ENCODE assay signal across 20 mouse cellular contexts in genomic region chr3:9373896-9374295, GRCm38 (mm10).
"Had no signal": no experiment of that assay in that cellular context is flagged by ENCODE, and none has a peak within 500 bp of the region (broad histone marks: within the 10 kb centered on the region; RNA-seq: fewer than 3 reads in every experiment).

No protein-coding gene starts in this region.

- H3K4me2 ChIP-seq: limb, embryonic 12.5 days; limb, embryonic 15.5 days; liver, embryonic 11.5 days; lung, embryonic 14.5 days; midbrain, embryonic 12.5 days; neural tube, embryonic 12.5 days had no signal

- H3K36me3 ChIP-seq: limb, embryonic 12.5 days; limb, embryonic 15.5 days; midbrain, embryonic 12.5 days; neural tube, embryonic 12.5 days had no signal

- H3K9ac ChIP-seq: limb, embryonic 12.5 days; limb, embryonic 15.5 days; liver, embryonic 14.5 days; liver, postnatal 0 days; lung, embryonic 14.5 days; midbrain, embryonic 12.5 days; neural tube, embryonic 12.5 days had no signal

- H3K9me3 ChIP-seq: limb, embryonic 12.5 days; limb, embryonic 15.5 days; midbrain, embryonic 12.5 days; neural tube, embryonic 12.5 days had no signal

- H3K4me1 ChIP-seq: limb, embryonic 12.5 days; limb, embryonic 15.5 days; midbrain, embryonic 12.5 days; neural tube, embryonic 12.5 days had no signal

- H3K4me3 ChIP-seq: left cerebral cortex, adult 2 months; limb, embryonic 12.5 days; limb, embryonic 15.5 days; midbrain, embryonic 12.5 days; neural tube, embryonic 12.5 days had no signal

- ATAC-seq: intestine, postnatal 0 days; liver, postnatal 0 days; lung, postnatal 0 days; midbrain, embryonic 16.5 days had no signal

- DNase-seq: kidney, adult 2 months; kidney, postnatal 25 days; liver, postnatal 0 days; lung, embryonic 14.5 days; retina, postnatal 1 day; right cerebral cortex, postnatal 4 days; thymus, postnatal 36 days had no signal

- H3K27me3 ChIP-seq: limb, embryonic 12.5 days; limb, embryonic 15.5 days; midbrain, embryonic 12.5 days; neural tube, embryonic 12.5 days had no signal

- H3K27ac ChIP-seq: kidney, postnatal 0 days; left cerebral cortex, adult 2 months; limb, embryonic 12.5 days; limb, embryonic 15.5 days; liver, embryonic 14.5 days; macrophage; midbrain, embryonic 12.5 days; neural tube, embryonic 12.5 days; stomach, postnatal 0 days had no signal
